Mouse (Mus musculus) CD4-positive, CD25-positive, alpha-beta regulatory T cell, adult 2 months (primary cell): ENCODE measurements around the gene Grik2.
"Not testable (repeated sequence)": the region's sequence is repeated elsewhere in the genome, so short reads cannot be mapped to it uniquely, and the experiment has no call there.

Source experiments
- DNase-seq: peaks from one replicate; pipeline ENCODE4 v3.0.0-alpha.2; 2012; ENCODE audit warnings: low read depth, low spot score

Grik2 gene

GRCm38 (mm10) chr10:49322413-49322812 is 466.2 kb downstream of the Grik2 start:
- DNase-seq = no peak

- no peak for DNase-seq
Observed at GRCm38 (mm10) chr10:49319880-49320279, 468.7 kb downstream of the Grik2 start.

- DNase-seq = no peak
Observed at GRCm38 (mm10) chr10:49256247-49256939, 532.2 kb downstream of the Grik2 start.

- DNase-seq = not testable (repeated sequence)
Observed at GRCm38 (mm10) chr10:49237356-49237755, 551.2 kb downstream of the Grik2 start.

- not testable (repeated sequence) for DNase-seq
Observed at GRCm38 (mm10) chr10:49236844-49237243, 551.7 kb downstream of the Grik2 start.

GRCm38 (mm10) chr10:49220096-49220495 is 568.5 kb downstream of the Grik2 start:
- no peak for DNase-seq

GRCm38 (mm10) chr10:49219631-49220030 is 568.9 kb downstream of the Grik2 start:
- no peak for DNase-seq

- DNase-seq = no peak
Observed at GRCm38 (mm10) chr10:49191773-49192371, 596.7 kb downstream of the Grik2 start.

GRCm38 (mm10) chr10:49191291-49191690 is 597.3 kb downstream of the Grik2 start:
- no peak for DNase-seq

GRCm38 (mm10) chr10:49154134-49154533 is 634.4 kb downstream of the Grik2 start:
- no peak for DNase-seq

- DNase-seq = not testable (repeated sequence)
Observed at GRCm38 (mm10) chr10:49151496-49151895, 637.1 kb downstream of the Grik2 start.

GRCm38 (mm10) chr10:49149714-49150113 is 638.9 kb downstream of the Grik2 start:
- no peak for DNase-seq

- no peak for DNase-seq
Observed at GRCm38 (mm10) chr10:49142658-49143057, 645.9 kb downstream of the Grik2 start.

- no peak for DNase-seq
Observed at GRCm38 (mm10) chr10:49136816-49137215, 651.8 kb downstream of the Grik2 start.

GRCm38 (mm10) chr10:49131311-49131710 is 657.3 kb downstream of the Grik2 start:
- no peak for DNase-seq

GRCm38 (mm10) chr10:49050339-49050738 is 738.2 kb downstream of the Grik2 start:
- DNase-seq = no peak

GRCm38 (mm10) chr10:49049391-49049790 is 739.2 kb downstream of the Grik2 start:
- no peak for DNase-seq
